Mouse (Mus musculus) granulocyte monocyte progenitor cell, adult 5-6 weeks (primary cell): ENCODE results near the gene Sytl3. TPM values are rescaled to one million over a fixed set of nuclear protein-coding genes. Genes with fewer than 3 reads are reported as not detected.

Source experiments
- ATAC-seq: replicated peaks from 2 replicates; pipeline ENCODE4 v1.8.0; 2016; ENCODE audit warnings: mild to moderate bottlenecking, moderate TSS enrichment, inconsistent platforms; ENCODE audit not compliant: poor library complexity, severe bottlenecking
- total RNA-seq, 2 experiments: library from RNA; stranded (forward) in 1 of 2; stranded (reverse) in 1 of 2; fragments of 200-712, 200-1000 nt in 1 of 2; fragments of >200 nt in 1 of 2; fragmentation: Nextera tagmentation in 1 of 2; gene quantifications; 2 replicates each; pipeline ENCODE4 v1.2.3; 2014 to 2017

Sytl3 gene
- total RNA-seq, 2 experiments from 2014 or later, result 0.21 TPM; not detected in 1

DNA sequence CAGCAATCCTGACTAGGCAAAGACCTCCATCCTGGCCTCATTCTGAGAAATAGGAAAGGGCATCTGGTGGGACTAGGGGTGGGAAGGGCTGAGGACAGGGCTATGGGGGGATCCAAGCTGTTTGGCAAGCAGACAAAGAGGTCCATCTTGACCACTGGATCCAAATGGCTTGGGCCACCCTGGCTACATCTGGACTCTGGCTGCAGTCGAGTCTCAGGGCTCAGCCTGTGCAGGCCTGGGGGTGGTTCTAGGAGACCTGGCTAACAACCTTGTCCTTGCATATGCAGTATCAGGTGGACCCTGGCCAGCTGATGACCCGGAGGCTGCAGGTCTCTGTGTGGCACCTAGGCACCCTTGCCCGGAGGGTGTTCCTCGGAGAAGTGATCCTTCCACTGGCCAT lies 73.8 kb downstream of the Sytl3 start:
- ATAC-seq, result no peak

DNA sequence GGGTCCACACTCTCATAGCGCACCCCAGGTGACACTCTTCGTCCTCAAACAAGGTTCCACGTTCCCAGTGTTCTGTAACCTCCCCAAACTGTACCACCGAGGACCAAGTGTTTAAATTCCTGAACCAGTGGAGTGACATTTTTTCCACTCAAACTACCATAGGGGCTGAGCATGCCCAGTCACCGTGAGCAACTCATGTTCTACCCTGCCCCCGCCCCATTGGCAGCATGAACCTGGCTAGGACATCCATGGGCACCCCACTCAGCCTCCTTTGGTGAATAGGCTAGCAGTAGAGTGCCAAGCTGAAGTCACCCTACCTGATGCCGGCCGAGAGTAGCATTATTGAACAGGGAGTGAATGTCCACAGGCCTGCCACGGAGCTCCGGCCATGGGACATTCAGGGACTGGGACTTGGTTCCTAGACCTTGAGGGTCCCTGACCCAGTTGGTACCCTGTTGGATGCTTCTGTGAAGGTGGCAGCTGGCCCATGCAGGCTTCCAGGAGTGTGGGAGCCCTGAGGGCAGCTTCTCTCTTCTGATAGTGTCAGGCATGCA lies 74.5 kb downstream of the Sytl3 start:
- ATAC-seq, result no peak

DNA sequence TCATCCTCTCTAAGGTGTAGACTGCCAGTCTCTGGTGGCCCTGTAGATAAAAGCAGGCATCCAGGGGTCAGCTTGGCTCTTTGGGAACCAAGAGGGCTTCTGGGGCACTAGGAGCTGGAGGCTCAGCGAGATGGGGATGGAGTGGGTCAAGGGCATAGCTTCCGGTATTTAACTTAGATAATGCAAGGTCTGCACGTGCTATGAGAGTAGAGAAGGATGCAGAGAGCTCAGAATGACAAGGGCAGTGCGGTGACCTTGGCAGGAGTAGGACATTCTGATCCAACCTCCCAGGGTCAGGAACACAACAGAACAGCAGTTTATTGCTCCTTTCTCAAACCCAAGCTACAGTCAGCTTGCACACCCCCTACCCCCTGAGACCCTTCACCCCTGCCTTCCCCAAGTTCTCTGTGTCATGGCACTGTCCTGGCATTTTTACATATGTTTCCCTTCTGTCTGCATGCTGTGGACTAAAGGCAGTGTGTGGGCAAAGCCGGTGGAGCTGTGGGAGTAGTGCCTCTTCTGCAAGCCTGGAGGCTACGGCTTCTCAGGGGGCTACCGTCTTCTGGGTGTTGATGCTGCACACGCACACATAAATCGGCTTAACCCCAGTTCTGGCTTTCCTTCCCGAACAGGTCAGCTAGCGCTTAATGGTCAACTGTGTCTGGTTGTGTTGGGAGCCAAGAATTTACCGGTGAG lies 76.0 kb downstream of the Sytl3 start:
- no peak for ATAC-seq

DNA sequence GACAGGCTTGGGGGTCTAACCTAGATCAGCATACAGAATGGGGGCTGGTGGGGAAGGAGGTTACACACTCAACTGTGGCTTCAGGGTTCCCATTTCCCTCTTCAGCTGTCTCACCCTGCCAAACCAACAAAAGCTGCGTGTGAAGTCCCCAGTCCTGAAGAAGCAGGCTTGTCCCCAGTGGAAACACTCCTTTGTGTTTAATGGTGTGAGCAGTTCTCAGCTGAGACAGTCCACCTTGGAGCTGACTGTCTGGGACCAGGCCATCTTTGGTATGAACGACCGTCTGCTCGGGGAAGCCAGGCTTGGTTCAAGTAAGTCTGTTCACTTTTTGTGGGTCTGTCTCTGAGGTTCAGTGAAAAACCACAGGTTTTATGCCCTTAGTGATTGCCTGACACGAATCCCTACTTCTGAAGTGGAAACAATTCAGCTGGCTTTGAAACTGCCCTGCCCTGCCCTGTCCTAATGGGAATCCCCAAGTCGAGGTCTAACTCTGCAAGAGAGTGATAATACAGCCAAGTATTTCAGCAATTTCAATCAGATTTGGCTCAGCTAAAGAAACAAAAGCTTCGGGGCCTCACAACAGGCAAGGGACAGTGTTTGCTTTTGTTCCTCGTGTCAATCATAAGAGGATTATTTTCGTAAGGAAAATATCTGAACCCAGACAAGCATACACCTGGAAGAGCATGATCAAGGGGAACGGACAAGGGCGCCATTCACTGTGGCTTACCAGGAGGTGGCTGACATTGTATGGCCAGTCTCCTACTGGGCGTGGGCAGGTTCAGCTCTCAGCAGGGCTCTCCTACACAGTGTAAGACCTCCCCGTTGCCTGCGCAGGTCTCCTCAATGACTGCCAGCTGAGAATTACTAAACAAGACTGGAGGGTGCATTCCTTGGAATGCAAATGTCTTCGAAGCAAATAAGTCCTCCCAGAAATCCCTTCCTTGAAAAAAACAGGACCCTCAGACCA lies 77.7 kb downstream of the Sytl3 start:
- ATAC-seq, result no peak

DNA sequence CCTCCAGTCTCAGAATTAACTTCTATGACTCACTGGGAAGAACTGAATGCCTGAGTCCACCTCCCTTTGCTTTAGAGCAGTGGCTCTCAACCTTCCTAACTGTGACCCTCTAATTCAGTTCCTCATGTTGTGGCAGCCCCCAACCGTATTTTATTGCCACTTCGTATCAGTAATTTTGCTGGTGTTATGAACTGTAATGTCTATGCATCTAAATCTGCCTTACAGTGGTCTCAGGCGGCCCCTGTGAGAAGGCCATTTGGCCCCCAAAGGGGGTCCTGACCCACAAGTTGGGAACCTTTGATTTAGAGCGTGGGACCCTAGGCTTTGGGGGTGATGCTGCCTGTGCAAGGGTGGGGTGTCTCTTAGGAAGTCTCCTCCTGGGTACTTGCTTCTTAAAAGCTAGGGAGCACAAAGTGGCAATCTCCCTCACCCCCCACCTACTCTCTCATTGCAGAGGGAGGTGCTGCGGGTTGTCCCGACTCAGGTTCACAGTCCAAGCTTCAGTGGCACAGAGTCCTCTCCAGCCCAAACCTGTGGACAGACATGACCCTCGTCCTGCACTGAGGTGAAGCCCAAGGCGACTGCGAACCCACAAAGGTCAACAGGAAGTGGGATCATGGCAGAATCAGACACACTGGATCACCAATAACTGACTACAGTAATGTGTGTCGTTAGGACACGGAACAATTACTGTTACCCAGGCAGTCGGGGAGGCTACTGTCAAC lies 78.5 kb downstream of the Sytl3 start:
- no peak for ATAC-seq

DNA sequence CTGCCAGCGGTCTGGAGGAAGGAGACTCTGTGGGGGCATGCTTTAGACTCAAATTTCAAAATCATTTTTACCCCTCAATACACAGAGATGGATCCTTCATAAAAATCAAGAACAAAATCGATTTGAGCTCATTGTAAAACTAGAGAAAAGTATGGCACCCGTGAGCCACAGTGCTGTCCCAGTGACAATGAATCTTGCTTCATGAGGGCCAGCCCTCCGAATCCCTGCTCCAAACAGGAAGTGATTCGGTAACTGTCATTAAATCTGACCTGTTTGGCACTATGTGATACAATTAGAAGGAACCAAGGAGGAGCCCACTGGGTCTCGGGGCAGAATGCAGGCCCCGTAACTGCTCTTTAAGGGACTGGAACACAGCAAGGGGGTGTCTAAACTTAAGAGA lies 79.9 kb downstream of the Sytl3 start:
- no peak for ATAC-seq

DNA sequence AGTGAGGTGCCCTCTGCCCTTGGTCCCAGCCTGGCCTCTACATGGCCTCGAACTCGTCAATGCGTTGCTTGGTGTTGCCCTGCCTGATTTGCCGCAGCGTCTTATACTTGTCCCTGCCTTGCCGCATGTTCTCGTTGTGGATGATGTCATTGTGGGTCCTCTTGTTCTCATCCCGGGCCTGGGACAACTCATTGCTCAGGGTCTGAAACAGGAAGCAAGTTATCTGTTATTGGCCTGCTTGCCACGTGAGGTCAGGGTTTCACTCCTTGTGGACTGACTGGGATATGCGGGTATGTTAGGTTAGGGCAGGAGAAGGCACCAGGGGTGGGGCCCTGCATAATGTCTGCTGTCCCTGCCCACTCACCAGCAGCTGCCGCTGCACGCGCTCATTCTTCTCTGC lies 80.4 kb downstream of the Sytl3 start:
- peak; percentile 9; the same call in 1 of the 2 replicates for ATAC-seq

DNA sequence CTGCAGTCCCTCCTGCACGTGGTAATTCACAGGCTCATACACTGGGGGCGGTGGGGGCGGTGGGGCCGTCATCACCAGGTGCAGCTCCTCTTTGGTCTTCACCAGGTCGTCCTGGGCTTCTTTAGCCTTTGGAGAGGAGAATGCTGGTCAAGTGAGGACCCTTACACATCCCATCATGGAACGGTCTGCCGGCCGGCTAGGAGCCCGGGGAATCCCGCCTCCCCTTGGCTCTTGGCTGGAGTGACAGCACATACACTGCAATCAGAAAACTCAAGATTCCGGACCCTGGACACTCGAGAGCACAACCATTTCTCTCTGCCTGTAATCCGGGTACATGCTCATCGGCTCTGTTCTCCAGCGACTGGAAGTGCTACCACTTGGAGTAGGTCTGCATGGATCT lies 80.9 kb downstream of the Sytl3 start:
- ATAC-seq, result no peak

DNA sequence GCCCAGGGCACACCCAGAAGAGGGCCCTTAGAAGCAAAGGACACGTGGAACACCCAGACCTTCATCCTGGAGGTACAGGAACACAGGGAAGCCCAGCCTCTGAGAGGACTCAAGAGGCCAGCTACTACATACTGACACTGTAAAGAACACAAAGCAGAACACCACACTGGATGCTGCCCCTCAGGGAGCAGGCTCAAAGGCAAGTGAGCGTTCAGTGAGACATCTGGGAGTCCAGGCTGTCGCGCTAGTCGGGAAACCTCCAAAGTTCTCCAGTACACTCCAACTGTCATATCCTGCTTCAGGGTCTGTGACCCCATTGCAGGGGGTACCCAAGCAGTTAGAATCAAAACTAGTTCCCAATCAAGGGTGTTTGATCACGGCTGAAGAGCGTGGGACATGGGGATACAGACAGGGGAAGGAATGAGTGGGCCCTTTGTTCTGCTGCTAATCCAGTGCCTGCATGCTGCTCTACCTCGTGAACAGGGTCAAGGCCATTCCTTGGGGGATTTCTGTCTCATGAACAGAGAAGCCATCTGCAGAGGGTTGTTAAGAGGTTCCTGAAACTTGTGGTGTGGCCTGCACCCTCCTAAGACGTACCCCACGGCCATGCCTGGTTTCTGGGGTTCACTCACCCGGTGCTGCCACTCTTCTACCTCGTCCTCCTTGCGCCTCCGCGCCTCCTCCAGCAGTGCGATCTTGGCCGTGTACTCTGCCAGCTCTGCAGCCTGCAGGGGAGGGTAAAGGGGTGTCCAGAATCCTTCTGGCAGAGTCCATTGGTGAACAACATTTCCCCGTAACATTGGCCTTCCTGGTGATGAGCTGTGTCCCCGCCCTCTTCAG lies 81.7 kb downstream of the Sytl3 start:
- ATAC-seq, result no peak

DNA sequence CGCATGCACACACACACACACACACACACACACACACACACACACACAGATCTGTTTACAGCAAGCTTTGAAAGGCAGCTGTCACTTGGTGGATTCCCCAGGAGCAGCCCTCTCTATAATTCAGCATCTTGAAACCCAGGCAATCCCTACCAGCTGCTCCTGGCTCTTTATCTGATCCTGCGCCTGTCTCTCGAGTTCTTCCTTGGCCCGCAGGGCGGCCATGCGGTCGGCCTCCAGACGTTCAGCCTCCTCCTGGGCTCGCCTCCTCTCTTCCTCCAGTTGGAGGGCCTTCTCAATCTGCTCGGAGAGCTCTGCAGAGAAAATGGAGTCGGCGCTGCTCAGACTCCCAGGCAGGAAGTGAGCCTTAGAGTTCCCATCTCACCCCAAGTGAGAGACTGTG lies 82.4 kb downstream of the Sytl3 start:
- no peak for ATAC-seq

DNA sequence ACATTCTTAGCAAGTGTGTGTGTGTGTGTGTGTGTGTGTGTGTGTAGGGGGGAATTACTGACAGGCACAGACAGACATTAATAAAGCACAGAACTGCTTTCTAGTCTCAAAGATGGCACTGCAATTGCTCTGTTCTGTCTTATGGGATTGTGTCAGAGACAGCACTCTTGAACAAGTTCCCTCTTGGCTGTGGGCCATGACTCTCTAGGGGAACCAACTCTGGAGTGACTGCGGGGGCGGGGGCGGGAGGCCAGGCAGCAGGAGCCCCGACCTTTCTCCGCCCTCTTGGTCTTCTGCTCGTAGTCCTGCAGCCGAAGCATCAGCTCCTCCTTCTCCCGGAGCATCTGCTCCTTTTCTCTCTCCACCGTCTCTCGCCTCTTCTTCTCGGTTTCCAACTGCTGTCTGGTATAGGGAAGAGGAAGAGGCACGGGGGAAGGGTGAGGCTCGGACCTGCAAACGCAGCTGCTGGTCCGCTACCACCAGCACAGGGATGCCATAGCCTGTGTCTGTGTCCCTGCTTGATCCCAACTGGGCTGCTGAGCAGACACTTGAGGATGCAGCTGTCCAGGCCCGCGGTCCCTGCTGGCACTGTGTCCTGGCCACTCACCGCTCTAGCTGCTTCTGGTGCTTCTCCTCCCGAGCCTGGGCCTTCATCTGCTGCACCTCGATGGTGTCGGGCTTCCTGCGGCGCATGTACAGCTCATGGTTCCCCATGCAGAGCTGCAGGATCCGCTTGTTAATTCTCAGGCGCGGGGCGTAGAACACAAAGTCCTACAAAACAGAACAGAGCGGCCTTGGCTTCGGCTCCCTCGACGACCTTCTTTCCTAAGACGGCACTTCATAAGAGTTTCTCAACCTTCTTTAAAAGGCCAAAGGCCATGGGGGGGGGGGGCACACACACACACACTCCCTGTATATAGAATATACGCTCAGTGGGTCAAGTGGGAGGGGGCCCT lies 83.5 kb downstream of the Sytl3 start:
- peak; percentile 25 for ATAC-seq

DNA sequence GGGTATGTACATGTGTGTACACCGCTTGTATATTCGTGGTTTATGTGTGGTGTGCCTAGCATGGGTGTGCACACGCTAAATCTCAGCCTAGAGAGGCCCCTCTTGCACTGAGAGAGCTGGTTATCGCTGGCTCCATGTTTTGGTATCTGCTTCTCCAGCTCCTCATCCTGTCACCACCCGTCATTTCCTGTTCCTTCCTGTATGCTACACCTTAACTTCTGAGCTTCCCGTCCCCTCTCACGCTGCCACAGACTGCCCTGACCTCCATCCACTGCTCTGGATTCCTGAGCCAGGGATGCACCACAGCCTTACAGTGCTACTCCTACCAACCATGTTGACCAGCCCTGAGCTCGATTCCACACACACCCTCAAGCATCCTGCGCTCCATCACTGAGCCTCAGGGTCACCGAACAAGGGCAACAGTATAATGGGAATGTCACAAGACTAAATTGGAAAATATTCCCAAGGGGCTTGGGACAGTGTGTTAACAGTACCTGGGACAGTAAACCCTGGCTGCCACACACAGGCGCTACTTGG lies 84.2 kb downstream of the Sytl3 start:
- ATAC-seq, result no peak

DNA sequence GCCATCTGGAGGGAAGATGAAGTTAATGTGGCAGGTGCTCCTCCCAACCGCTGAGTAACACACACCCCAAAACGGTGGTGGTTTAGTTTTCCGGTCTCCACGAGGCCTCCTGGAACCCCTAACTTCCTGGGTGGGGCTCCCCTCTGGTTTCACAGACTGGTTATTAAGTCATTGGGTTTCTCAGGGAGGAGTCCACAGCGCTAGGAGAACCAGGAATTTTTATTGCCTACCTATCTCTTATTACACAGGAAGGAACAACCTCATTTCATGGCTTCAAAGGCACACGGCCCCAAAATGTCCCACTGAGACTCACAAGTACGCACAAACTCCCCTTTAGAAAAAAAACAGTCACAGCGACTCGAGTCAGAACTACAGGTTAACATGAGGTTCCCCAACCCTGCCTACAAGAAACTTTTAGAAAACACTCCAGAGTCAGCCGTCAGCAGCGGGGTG lies 84.9 kb downstream of the Sytl3 start:
- ATAC-seq, result peak; percentile 41

DNA sequence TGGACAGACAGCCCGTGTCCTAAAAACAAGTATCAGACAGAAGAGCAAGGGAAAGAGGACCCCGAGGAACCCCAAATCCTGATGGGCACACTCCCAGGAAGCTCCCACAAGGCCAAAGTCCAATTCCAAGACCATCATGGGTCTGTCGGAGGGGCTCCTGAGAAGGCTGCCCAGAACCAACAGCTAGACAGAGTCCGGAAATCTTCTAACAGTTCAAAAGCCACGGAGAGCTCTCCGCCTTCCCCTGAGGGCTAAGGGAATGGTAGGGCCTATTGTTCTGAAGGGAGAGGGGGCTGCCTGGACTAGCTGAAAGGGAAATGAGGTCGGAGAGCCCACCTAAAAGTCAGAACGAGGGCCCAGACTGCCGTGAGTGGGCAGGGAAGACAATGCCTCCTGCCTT lies 85.5 kb downstream of the Sytl3 start:
- no peak for ATAC-seq

DNA sequence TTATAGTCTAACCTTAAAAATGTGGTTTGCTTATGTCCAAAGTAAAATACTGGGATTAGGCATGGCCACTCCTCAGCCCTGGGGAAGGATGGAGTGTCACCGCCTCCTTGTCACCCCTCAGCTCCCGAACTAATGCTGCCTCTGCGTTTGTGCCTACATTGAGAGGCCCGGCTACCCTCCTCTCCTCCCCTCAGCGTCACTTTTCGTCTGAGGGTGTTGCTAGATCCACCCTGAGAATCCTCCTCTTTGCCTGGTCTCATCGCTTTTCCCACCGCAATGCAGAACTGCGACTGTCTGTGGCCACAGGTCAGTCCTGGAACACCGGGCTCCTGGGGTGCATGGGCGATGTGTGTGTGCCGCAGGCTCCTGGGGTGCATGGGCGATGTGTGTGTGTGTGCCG lies 86.0 kb downstream of the Sytl3 start:
- no peak for ATAC-seq

DNA sequence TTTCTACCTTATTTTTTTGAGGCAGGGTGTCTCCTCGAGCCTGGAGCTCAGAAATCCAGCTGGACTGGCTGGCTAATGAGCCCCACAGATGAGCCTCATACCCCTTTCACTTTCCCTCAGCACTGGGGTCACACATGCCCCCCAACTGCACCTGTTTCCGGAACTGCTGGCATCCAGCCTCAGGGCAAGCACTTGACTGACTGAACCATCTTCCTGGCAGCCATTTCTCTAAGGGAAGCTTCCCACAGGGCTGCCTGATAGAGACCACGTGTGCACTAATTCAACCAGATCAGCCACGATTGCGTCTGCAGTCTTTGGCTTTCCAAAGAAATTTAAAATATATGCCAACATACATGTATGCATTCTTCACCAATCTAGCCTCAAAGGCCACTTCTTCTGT lies 86.6 kb downstream of the Sytl3 start:
- ATAC-seq, result no peak

DNA sequence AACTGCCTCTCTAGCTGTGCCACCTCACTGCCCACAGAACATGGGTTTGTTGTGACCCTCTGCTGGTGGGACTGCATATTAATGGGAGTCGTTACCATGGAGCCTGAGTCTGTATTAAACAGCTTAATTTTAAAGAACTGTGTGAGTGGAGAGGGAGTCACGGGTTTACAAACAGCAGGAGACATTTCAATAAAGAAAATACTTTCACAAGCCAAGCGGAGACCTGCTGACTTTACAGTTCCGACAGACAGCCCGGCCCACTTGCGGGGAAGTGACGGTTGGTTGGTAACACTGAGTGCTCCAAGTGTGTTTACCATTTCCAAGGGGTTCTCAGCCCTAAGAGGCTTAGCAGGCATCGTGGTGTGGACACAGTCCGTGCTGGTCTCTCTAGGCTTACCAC lies 87.1 kb downstream of the Sytl3 start:
- peak; percentile 36 for ATAC-seq
